Mouse (Mus musculus) testis, adult 2 months (tissue): ENCODE measurements around the gene E2f2. TPM values are rescaled to one million over a fixed set of nuclear protein-coding genes. Genes with fewer than 3 reads are reported as not detected.

Source experiments
- H3K27ac ChIP-seq: fragments of 200-500 bp; 2 replicates; pipeline ENCODE4 v1.5.1; 2012; ENCODE audit warnings: low read depth, low read length; ENCODE audit not compliant: control insufficient read depth, insufficient read depth
- H3K27me3 ChIP-seq: fragments of 200-500 bp; 2 replicates; pipeline ENCODE4 v1.6.1; 2012; ENCODE audit warnings: mild to moderate bottlenecking, low read length, moderate library complexity; ENCODE audit not compliant: control insufficient read depth, insufficient read depth
- H3K36me3 ChIP-seq: fragments of 200-500 bp; 2 replicates; pipeline ENCODE4 v1.6.1; 2012; ENCODE audit warnings: mild to moderate bottlenecking, low read length; ENCODE audit not compliant: control insufficient read depth, insufficient read depth
- H3K4me1 ChIP-seq: fragments of 200-500 bp; 2 replicates; pipeline ENCODE4 v1.6.1; 2012; ENCODE audit warnings: low read length; ENCODE audit not compliant: control insufficient read depth, insufficient read depth
- H3K4me3 ChIP-seq: fragments of 200-500 bp; 2 replicates; pipeline ENCODE4 v1.5.1; 2012; ENCODE audit warnings: low read depth, mild to moderate bottlenecking, low read length, moderate library complexity, mixed read lengths; ENCODE audit not compliant: control insufficient read depth
- CTCF ChIP-seq: fragments of 200-500 bp; IDR thresholded peaks from 2 replicates; pipeline ENCODE4 v1.5.1; 2012; ENCODE audit warnings: low read depth, mild to moderate bottlenecking, inconsistent platforms, low read length, moderate library complexity; ENCODE audit not compliant: control insufficient read depth, insufficient read depth, insufficient replicate concordance
- POLR2A ChIP-seq: fragments of 200-500 bp; IDR thresholded peaks from 2 replicates; pipeline ENCODE4 v1.6.1; 2012; ENCODE audit warnings: low read depth, mild to moderate bottlenecking, inconsistent platforms, low read length, moderate library complexity; ENCODE audit not compliant: control insufficient read depth
- polyA plus RNA-seq: library from polyadenylated mRNA; depleted of rRNA; stranded (reverse); fragments of >200 nt; gene quantifications from 2 replicates; pipeline ENCODE4 v1.2.3, GENCODE M21; 2012

E2f2 gene
- polyA plus RNA-seq, 1 experiment: 1.0 TPM

GRCm38 (mm10) chr4:136140327-136141250 lies 31.6 kb upstream of the E2f2 start:
- H3K4me1 ChIP-seq: peaks cover 16% of the 10 kb centered on the region
- H3K27me3 ChIP-seq: no peaks in the 10 kb centered on the region; the same call in 1 of the 2 replicates
- TF ChIP-seq POLR2A: no peak
- no peak for TF ChIP-seq CTCF
- peak overlapping the region; percentile 17 for H3K4me3 ChIP-seq
- H3K36me3 ChIP-seq: no peaks in the 10 kb centered on the region
- H3K27ac ChIP-seq: peak overlapping the region; percentile 73

- no peaks in the 10 kb centered on the region for H3K36me3 ChIP-seq
- H3K4me1 ChIP-seq: peaks cover 16% of the 10 kb centered on the region
- no peaks in the 10 kb centered on the region; the same call in 1 of the 2 replicates for H3K27me3 ChIP-seq
- H3K27ac ChIP-seq: peak overlapping the region; percentile 47; the same call in 1 of the 2 replicates
- H3K4me3 ChIP-seq: no peak overlapping the region
- TF ChIP-seq CTCF (no peak), POLR2A (no peak)
Observed at GRCm38 (mm10) chr4:136142267-136143192, 29.7 kb upstream of the E2f2 start.

- Histone ChIP-seq H3K36me3 (no peaks in the 10 kb centered on the region), H3K4me3 (peak within 1 kb of the TSS; percentile 76), H3K27ac (peak within 1 kb of the TSS; percentile 47), H3K27me3 (no peaks in the 10 kb centered on the region; the same call in 1 of the 2 replicates), H3K4me1 (peaks cover 21% of the 10 kb centered on the region)
- TF ChIP-seq POLR2A (peak; percentile 92), CTCF (no peak)
Observed at GRCm38 (mm10) chr4:136143193-136143976, 28.8 kb upstream of the E2f2 start, which contains the start of gene Id3. Id3 (plus strand) TSS chr4:136143497.

- TF ChIP-seq CTCF: no peak
- Histone ChIP-seq H3K27ac (peak overlapping the region; percentile 72), H3K4me1 (peaks cover 26% of the 10 kb centered on the region), H3K36me3 (no peaks in the 10 kb centered on the region), H3K4me3 (peak overlapping the region; percentile 76), H3K27me3 (no peaks in the 10 kb centered on the region; the same call in 1 of the 2 replicates)
Observed at GRCm38 (mm10) chr4:136144126-136144926, 27.9 kb upstream of the E2f2 start.

GRCm38 (mm10) chr4:136144927-136145292 lies 27.3 kb upstream of the E2f2 start:
- H3K36me3 ChIP-seq: no peaks in the 10 kb centered on the region
- TF ChIP-seq POLR2A (no peak), CTCF (no peak)
- H3K4me3 ChIP-seq: peak overlapping the region; percentile 76
- peak overlapping the region; percentile 72 for H3K27ac ChIP-seq
- no peaks in the 10 kb centered on the region; the same call in 1 of the 2 replicates for H3K27me3 ChIP-seq
- H3K4me1 ChIP-seq: peaks cover 23% of the 10 kb centered on the region

GRCm38 (mm10) chr4:136145362-136145885 lies 26.8 kb upstream of the E2f2 start:
- Histone ChIP-seq H3K4me3 (0 out of 2 replicates have a peak overlapping the region, but pooled peaks have one; percentile 19), H3K27me3 (no peaks in the 10 kb centered on the region; the same call in 1 of the 2 replicates), H3K36me3 (no peaks in the 10 kb centered on the region), H3K27ac (peak overlapping the region; percentile 26; the same call in 1 of the 2 replicates), H3K4me1 (peaks cover 20% of the 10 kb centered on the region)
- TF ChIP-seq POLR2A (no peak), CTCF (no peak)
